Mouse (Mus musculus): Measurements from ENCODE around the gene Pdzd2.

DNA sequence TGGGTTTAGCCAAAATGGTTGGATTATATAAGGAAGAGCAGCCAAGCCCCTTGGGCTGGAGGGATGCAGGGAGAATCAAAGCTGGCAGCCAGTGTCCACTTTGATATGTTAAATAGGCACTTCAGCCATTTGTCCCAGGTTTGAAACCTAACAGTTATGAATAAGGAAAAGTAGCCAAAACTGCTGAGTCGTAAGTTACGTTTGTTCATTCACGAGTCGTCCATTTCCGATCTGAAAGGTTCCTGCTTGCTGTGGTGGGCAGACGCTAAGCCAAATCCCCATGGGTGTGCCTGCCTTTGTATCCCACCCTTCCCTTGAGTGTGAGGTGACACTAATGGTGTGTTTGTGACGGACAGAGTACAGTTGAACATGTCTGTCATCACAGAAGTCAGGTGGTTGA lies 428.3 kb downstream of the Pdzd2 start:
- TF ChIP-seq POLR2A (IDR thresholded peaks at IDR 0.05; ENCODE audit: borderline replicate concordance, extremely low read depth, low read depth, low read length) (no peak), CTCF (IDR thresholded peaks at IDR 0.05; ENCODE audit: insufficient read depth, low read length) (no peak)

Data from lung, adult 2 months (tissue).